Mouse (Mus musculus): ENCODE results near the gene Zfp385b. TPM values are rescaled to one million over a fixed set of nuclear protein-coding genes. Genes with fewer than 3 reads are reported as not detected.
A peak's percentile ranks its signal among the peaks of the same experiment; 100 is the strongest.

Zfp385b gene
- not detected in 2 replicates for total RNA-seq (2015)
- not detected in 2 replicates for total RNA-seq (2017)

DNA sequence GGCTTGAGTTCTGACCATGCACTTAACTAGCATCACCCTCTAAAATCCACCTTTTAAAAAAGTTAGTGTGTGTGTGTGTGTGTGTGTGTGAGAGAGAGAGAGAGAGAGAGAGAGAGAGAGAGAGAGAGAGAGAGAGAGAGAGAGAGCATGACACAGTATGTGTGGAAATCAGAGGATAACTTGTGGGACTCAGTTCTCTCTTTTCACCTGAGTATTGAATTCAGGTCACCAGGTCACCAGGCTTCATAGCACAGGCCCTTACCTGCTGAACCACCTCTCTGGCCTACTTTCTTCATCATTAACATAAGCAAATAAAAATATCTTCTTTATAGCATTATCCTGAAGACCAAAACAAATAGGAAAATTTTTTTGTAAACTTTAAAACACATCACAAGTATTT lies at the start of gene Zfp385b:
TSS of gene Zfp385b (minus strand) at position 101 of the 400 bp plus-strand sequence.
- ATAC-seq (replicated peaks; ENCODE audit: poor library complexity): no peak

DNA sequence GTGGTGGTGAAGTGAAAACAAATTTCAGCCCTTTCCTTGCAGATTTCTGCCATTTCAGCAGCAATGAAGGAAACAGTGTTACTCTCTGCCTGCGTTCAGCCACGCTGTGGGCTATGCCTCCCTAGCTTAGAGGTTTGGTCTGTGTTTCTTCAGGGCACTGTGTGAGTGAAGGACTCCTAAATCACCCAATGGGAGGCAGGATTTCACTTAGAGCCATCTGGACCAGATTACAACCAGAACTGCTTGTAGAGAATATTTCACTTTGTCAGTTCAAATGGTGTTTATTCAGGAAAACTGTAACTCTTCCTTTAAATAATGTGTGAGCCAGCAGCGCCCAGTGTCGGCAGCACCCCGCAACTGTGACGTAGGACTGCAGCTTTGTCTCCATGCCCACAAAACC lies 44.5 kb upstream of the Zfp385b start:
- no peak for ATAC-seq (replicated peaks; ENCODE audit: poor library complexity)

DNA sequence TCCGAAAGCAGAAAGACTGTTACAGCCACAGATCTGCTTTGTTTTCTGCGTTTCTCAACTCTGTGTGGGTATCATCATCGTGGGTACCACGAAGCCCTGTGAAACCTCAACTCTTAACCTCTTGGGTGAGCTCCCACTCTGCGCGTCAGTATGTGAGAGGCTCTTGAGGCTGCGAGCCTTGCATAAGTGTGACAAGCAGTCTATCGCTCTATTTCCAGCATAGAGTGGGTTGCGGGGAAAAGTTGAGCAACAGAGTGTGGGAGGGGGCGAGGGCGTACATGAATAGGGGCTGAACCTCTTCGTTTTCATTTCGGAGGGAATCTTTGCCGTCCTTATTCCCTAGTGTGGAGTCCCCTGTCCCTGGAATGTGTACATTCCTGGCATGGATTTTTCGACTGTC lies 44.1 kb upstream of the Zfp385b start:
- no peak for ATAC-seq (replicated peaks; ENCODE audit: poor library complexity)

DNA sequence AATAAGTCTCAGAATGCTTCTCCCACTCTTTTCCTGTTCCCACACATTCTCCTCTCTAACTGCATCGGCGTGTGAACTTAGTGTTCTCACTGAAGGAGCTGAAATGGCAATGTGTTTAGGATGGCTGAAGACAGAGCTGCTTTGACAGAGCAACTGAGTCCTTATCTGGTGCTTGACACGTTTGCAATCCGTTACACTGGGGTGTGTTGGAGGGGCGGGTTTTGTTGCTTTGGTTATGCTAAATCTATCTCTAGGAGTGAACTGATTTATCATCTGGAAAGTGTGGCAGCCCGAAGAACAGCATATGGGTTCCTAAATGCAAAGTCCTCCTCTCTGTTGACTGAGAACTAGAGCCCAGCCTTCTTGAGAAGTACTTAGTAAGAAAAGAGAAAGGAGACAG lies 22.0 kb upstream of the Zfp385b start:
- ATAC-seq (replicated peaks; ENCODE audit: poor library complexity): no peak

DNA sequence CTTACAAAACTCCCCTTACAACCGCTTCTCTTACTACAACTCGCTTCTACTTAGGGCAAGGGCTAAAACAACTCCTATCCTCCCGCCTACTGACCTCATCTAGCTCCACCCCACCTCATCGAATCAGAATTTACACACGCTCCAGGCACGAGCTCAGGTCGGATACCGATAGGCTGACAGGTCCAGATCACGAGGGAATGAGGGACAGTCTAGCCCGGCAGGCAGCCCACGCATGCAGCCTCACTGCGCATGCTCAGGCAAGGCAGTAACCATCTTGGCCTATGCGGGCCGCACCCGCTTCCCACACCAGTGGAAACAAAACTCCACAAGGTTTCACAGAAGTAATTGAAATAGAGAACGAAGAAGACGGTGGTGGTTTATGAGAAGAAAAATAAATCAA lies 20.1 kb upstream of the Zfp385b start:
- ATAC-seq (replicated peaks; ENCODE audit: poor library complexity): no peak

DNA sequence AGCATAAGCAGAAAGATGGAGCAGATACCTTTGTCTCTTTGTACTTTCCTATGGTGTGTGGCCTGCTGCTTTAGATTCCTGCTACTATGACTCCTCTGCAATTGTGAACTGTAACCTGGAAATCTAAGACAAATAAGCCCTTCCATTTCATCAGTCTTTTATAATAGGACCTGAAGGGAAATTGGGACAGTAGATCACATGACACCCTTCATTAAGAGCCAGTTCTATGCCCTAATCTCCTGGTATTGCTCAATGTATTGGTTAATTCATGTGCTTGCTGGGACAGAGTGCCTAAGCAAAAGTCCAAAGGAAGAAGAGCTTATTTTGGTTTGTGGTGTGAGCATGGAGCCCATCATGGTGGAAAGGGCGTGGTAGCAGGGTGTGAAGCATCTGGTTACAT lies 19.2 kb upstream of the Zfp385b start:
- ATAC-seq (replicated peaks; ENCODE audit: poor library complexity): no peak

DNA sequence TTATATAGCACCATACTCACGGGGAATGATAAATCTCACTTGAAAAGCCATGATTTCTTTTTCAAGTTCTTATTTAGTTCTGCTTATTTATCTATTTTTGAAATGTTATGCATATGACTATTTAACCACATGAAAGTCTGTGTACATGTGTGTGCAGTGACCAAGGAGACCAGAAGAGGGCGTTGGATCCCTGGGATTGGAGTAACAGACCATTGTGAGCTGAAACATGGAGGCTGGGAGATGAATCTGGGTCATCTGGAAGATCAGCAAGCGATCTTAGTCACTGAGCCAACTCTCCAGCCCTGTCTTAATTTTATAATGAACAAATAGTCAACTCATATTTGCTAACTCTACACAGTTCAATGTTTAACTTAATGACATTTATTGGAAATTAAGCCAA lies 16.3 kb upstream of the Zfp385b start:
- ATAC-seq (replicated peaks; ENCODE audit: poor library complexity): no peak

DNA sequence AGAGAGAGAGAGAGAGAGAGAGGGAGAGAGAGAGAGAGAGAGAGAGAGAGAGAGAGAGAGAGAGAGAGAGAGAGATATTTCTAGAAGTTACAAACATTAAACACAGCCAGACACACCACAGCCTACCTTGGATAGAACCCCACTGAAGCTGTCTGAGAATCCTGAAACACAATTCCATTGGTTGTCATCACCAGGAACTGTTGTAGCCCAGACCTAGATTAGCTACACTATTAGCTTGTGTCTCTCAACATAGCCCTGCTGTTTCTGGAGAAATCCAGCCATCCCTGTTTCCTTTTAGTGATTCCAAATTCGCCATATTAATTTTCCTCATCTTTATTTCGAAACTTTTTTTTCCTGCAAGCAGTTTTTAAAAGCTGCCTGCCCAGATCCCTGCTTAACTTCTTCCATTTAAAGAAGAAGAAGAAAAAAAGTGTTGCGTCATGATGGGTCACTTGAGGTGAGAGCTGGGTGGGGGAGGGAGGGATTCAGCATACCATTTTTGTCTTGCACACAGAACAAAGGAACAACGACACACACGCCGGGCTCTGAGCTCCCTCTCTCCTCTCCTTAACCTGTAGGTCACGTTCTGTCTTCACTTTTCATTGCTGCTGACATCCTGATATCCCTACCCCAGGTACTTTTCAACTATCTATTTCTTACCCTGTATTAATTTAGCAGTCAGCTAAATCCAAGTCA lies 6.8 kb upstream of the Zfp385b start:
- ATAC-seq (replicated peaks; ENCODE audit: poor library complexity): no peak

DNA sequence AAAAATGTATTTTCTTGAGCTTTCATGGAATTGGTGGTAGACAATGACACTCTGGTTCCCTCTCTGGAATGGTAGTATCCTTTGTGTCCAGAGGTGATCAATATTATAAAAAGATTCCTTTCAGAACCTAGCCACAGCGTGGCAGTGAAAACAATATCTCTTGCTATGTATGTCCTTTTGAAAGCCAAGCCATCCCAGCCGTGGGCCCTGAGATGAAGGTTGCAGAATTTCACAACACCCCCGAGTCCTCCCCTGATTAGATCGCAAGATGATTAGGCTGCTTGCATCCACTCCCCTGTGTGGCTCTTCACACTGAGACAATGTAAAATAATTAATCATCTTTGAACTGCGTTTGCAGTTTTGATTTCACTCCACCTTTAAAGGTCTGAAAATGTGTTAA lies 3.6 kb upstream of the Zfp385b start:
- ATAC-seq (replicated peaks; ENCODE audit: poor library complexity): no peak

DNA sequence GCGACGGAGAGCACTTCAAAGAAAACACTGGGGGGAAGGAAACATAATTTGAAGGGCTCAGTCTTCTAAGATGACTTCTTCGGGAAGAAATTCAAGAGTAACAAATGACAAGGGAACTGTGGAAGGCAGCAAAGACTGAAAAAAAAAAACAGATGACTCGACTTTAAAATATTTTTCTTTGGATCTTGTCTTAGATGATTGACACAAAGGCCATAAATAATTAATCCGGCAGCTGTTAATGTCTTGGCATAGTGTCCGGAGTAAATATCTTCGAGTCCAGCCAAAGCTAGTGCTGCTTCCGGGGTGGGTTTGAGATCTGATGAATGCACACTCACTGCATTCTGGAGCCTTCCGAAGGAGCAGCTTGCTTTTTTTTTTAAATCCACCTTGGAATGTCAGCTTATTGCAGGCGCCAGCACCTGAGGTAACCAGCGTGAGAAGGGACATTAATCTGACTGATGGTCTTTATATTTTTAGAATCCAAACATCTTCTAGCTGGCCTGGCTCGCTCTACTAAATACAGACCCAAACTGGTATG lies 2.0 kb downstream of the Zfp385b start:
- ATAC-seq (replicated peaks; ENCODE audit: poor library complexity): no peak

DNA sequence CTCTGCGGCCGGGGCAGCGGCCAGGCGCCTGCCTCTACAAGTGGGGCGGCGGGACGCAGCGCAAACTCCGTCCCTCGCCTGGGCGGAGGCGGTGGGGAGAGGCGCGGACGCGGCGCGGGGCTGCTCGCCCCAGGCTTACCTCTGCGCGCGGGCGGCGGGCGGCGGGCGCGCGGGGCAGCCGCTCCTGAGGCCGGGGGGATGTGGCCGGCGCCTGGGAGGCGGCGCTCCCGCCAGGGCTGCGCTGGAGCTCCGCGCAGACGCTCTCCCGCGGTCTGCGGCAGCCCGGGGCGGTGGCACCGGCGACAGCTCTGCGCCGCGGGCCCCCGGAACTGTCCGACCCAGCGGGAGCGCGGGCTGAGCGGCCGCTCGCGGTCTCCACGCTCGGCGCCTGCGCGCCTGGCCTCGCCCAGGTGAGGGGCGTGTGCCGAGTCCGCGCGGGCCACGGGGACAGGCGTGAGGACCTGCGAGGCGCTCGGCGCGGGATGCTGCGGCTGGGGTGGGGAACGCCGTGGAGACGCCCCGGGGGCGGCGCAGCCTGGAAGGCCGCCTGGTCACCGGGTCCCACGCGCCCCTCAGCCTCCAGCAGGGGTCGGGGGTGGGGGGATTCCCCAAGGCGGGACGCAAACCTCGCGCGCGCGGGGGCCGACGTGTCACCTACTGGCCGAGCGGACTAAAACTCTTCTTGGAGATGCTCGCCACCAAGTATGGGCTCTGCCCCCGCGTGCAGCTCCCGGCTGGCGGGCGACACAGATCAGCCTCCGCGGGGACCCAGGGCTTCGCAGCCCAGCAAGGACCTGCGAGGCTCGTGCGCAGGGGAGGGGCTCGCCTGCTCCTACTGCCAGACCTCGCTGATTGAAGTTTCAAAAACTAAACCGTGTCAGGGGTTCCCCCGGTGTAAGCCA lies 2.8 kb downstream of the Zfp385b start:
- ATAC-seq (replicated peaks; ENCODE audit: poor library complexity): 0 out of 2 replicates have a peak, but pooled peaks have one; percentile 29

DNA sequence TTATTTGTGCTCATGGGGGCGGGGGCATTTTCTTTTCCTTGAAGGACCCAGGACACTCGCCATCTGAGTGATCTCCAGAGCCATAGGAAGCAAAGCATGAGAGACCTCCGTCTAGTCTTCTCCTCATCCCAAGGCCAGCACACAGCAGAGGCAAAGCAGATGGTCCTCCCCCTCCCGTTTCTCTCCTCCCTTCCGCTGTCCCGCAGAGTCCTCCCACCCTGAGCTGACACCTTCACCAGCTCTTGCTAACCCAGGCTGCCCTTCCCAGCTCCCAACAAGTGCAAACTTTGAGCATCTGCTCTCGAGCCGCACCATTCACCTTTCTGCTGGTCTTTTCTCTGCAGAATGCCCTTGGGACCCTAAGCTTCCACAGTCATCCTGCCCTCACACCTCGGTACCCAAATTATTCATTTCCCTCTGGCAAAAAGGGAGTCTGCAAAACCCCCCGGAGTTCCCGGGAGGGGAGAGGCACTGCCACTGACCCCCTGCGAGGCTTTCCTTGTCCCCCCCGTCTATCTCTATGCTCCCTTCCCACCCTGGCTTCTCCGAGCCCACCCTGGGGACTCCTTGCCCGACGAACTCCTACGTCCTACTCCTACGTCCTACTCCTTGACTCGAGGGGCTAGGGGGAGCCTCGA lies 3.5 kb downstream of the Zfp385b start:
- ATAC-seq (replicated peaks; ENCODE audit: poor library complexity): no peak

DNA sequence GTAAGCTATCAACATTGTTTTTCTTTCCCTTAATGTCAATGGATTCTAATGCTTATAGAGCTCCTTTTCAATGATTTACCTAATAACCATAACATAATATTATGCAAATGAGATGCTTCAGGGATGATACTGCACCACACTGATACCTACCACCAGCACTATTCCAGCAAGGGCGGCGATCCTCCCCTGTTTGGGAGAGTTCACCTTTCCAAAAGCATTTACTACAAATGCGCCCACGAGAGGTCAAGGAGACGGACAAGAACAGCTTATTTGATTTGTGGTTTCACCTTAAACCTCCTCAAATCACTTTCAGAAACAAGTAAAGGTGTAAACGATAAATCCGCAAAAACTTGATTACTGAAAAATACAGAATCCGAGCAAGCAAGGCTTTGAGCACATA lies 4.5 kb downstream of the Zfp385b start:
- ATAC-seq (replicated peaks; ENCODE audit: poor library complexity): no peak

DNA sequence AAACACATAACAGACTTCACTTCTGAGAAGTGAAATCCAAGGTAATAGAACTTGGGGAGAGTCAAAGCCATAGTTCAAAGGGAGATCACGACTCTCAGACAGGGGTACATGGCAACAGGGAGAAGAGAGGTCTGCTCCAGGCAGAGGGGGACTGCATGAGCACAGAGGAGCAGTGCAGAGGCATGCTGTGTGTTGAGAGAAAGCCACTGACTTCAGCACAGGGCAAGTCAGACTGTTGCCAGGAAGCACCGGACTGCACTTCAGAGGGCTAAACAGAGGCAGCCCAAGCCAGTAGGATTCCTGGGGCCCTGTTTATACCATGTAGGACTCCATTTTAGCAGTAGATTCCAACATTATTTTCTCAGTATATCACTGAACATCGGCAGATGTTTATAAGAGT lies 6.4 kb downstream of the Zfp385b start:
- no peak for ATAC-seq (replicated peaks; ENCODE audit: poor library complexity)

DNA sequence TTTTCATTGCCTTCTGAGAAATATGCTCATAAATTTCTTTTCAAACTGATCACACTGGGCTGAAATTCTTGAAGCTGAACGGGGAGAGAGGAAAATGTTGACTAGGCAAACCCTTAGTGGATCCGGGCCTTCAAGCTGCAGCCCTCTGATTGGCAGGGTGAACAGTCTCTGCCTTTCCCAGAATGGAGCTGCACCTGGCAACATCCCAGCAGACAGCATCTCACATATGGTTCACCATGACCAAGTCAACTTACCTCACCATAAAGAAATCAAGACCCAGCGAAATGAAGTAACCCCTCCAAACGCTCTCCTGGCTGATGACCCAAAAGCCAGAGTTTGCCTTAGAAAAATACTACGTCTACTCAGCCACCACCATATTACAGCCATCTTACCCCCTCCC lies 8.7 kb downstream of the Zfp385b start:
- no peak for ATAC-seq (replicated peaks; ENCODE audit: poor library complexity)

DNA sequence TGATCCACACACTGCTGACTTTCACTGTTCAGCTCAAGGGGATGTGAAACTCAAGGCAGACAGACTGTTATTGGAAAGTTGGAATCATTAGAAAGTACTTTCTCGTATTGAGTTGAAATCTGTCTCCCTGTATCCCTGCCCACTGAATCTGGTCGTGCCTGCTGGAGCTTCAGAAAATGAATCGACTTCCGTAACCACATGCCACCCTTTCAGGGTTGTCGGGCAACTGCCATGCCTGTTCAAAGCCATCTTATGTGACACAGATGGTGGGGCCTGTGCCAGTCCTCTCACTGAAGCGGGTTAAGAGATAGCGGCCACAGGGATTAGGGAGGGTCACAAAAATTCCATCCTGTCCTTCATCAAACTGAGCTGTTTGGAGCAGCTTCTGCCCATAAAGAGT lies 14.7 kb downstream of the Zfp385b start:
- no peak for ATAC-seq (replicated peaks; ENCODE audit: poor library complexity)

DNA sequence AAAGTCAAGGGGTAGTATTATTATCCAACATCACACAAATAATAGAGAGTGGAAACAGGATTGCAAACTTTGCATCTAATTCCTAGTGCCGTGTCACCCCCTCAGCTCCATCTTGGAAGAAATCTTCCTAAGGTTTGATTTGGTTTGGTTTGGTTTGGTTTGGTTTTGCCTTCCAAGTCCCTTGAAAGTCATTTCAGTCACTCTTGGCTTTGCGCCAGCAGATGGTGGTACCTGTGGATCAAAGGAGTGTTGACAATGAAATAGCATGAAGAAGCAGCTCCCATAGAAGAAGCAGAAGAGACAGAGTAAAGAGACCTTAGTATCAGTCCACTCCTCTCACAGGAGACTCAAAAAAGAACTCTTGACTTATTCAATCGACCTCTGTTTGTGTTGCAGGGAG lies 17.1 kb downstream of the Zfp385b start:
- ATAC-seq (replicated peaks; ENCODE audit: poor library complexity): no peak

DNA sequence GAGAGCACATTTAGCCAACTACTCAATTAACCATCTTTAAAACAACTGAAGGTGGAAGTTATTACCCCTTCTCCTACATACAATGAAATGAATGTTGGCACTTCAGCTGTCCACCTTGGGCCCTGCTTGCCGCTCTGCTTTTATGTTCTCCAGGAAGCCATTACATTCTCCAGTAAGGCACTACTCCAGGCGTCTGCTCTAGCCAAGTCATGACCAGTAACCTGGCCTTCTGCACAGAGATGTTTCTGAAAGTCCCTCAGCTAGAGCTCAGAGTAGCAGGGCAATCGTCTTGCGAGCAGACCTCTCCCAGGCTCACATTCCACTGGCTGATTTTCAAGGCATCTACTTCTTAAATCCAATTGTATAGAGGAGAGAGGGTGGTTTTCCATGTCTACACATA lies 18.0 kb downstream of the Zfp385b start:
- no peak for ATAC-seq (replicated peaks; ENCODE audit: poor library complexity)

DNA sequence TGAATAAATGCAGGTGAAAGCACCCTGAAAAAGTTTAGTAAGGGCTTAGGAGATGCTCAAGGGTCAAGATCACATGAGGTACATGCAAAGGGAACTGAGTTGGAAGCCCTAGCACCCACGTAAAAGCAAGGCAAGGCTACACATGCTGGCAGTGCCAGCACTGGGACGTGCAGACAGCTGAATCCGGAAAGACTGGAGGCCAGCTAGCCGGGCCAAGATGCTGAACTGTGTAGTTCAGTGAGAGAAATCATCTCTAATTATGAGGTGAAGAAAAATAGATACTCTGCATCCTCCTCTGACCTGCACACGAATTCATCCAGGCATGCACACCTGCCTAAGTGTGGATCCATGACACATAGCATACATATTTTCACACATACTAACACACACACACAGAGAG lies 18.4 kb downstream of the Zfp385b start:
- ATAC-seq (replicated peaks; ENCODE audit: poor library complexity): no peak

DNA sequence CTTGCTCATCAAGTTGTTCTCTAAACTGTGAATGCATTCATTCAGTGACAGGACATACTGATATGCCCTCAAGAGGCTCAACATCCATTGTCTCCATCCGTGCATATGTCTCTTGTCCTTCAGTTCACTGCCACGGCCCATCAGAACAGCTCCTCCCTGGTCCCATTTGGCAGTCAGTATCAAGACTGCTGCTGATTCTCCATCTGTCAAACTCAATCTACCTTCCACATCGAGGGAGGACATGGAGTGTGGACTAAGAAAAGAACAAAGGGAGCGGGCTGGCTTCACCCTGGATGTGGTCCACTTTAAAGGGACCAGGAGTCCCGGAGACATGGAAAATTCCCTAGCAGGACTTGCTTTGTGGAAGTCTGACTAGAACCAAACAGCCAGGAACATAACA lies 22.2 kb downstream of the Zfp385b start:
- no peak for ATAC-seq (replicated peaks; ENCODE audit: poor library complexity)

DNA sequence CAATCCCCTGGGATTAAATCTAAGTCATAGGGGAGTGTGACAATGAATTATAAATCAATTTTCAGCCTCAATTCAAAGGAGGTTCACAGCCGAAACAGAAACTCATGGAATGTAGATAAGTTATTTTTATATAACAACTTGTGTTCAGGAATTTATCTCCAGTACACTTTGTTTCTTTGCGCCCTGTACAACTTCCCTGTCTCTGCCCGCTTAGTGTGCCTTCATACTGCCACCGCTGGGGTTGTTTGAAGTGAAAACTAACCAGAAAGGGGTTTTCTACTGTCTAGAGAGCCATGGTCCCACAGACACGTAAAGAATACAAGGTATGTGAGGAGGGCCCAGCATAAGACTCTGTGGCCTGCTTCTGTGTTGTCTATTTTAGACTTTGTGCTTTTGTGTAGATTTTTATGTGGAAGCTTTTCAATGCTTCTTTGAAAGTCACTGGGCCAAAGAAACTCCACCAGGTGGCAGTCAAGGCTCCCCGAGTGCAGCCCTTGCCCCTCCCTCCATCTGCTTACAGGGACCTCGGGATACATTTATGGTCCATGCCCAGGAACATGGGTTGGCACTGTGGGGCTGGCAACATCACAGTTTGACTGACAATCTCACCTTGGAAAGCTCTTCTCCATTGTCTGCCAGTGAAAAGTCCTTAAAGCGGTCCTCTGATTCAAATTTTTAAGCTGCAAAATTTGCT lies 23.4 kb downstream of the Zfp385b start:
- no peak for ATAC-seq (replicated peaks; ENCODE audit: poor library complexity)
